Mouse (Mus musculus) frontal cortex, postnatal 25 days (tissue): Measurements from ENCODE around the gene Fbxo44.
A peak's percentile ranks its signal among the peaks of the same experiment; 100 is the strongest.

Source experiments
- DNase-seq, 2 experiments: peaks; one replicate each; pipeline ENCODE4 v3.0.0; 2022; ENCODE audit warnings: low spot score in 2 of 2

Fbxo44 gene

DNA sequence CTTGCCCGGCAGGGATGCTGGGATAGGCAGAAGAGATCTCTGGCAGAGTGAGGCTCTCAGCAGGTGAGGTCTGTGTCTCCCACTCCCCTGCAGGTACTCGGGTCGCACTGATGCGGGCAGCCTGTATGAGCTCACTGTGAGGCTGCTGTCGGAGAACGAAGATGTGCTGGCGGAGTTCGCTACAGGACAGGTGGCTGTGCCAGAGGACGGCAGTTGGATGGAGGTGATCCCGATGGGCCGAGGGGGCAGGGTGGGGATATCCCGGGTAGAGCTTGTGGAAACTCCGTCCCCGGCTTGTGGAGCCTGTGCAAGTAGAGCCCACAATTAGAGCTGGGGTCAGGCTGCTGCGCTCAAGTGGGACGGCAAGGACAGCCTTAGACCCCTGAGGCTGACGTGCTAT is 5.3 kb upstream of the Fbxo44 start:
- no peak for DNase-seq

GRCm38 (mm10) chr4:148164461-148164860 is 4.2 kb upstream of the Fbxo44 start:
- no peak for DNase-seq

GRCm38 (mm10) chr4:148164002-148164439 is 3.7 kb upstream of the Fbxo44 start:
- DNase-seq, result peak; percentile 55 to 66

GRCm38 (mm10) chr4:148159544-148160435 is 492 bp downstream of the Fbxo44 start:
- peak; percentile 96 to 98 for DNase-seq

DNA sequence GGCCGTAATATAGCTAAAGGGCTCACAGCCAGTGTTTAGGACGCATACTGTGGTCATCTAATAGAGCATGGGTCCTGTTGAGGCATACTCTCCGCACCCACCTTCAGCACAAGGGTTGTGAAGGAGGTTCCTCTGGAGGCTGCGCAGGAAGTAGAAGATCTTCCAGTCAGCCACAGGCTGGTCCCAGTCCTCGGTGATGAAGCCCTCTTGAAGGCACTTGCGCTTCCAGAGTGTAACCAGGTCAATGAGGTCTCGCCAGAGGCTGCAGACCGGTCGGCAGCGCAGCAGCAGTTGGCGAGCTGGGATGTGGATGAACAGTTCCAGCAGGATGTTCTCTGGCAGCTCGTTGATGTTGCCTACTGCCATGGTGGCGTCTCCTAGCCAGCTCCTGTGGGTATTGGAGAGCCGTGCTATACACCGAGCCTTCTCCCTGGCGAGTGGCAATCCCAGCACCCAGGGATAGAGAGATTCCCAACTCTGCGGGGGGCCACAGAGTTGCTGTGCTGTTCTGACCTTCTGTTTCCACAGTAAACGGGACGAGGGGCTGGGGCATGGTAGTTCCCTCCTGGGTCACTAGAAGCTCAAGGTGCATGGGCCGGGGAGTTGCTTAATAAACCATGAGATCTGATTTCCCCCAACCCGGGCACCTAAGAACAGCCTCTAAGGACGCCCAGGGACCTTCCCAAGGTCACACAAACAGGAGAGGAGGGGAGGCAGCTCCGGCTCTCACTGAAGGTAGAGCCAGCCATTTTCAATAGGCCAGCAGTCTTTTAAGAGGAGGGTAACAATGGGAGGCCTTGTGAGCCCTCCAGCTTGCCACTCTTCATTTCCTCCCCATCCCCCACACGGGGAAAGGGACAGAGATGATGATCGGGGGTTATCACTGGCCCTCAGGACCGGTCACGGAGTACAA is 1.6 kb downstream of the Fbxo44 start:
- no peak for DNase-seq

GRCm38 (mm10) chr4:148154982-148155381 is 5.3 kb downstream of the Fbxo44 start:
- DNase-seq, result no peak

- no peak for DNase-seq
These were observed 6.3 kb downstream of the Fbxo44 start for GRCm38 (mm10) chr4:148154006-148154405.

- no peak for DNase-seq
These were observed 7.7 kb downstream of the Fbxo44 start for GRCm38 (mm10) chr4:148152547-148152946.

DNA sequence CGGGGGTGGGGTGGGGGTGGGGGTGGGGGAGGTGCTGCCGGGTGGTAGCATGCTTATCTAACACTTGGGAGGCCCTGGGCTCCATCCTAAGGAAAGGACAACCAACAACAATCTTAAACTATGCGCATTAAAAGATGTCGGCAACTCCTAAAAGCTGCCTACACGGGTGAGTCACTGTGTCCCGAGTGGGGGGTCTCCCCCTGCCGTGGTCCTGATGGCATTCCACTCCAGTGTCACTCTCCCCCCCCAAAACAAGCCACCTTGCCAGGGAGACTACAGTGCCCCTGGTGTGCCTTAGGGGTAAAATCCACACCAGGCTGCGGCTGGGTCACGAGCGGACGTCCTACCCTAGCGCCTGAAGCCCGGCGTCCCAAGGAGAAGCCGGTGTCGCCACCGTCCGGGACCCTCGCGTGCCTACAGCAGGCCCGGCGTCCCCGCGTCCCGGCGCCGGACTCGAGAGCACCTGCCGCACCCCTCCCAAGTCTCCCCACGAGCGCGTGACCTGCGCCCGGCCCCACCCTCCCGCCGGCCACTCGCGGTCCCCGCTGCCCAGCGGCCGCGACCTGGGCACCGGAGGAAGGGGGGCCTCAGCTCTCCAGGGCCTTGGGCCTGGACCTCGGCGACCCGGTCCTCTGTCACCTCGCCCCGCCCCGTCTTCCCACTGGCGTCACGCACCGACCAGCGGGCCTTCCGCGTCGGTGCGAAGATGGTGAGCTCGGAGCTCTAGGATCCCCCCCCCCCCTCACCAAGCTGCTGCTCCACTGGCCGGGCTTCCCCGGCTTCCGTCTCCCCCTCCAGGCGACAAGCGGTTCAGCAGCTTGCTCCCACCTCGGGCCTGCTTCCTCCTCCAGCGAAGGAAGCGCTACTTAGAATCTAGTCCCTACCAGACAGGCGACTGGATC is 8.8 kb downstream of the Fbxo44 start, which contains the start of gene Fbxo6:
TSS of gene Fbxo6 (minus strand) at position 874 of the 902 bp plus-strand sequence.
- peak; percentile 56 to 72 for DNase-seq

- no peak for DNase-seq
These were observed 9.4 kb downstream of the Fbxo44 start for GRCm38 (mm10) chr4:148150953-148151266.

DNA sequence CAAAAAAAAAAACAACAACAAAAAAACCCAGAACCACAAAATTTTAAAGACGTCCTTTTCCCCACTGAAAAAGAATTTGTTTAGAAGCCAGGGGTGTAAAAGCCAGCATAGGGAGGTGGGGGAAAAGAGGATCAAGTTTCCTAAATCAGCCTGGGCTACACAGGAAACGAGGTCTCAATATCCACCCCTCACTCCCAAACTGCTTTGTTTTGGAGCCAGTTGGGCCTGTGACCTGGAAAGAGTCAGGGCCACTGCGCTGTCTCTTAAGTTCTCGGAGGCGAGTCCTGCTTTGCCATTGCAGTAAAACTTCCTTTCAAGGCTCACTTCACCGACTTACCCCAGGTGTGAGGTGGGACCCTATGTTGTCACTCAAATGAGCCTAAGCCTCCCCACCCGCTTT is 10.0 kb downstream of the Fbxo44 start:
- no peak for DNase-seq

GRCm38 (mm10) chr4:148149540-148149939 is 10.7 kb downstream of the Fbxo44 start:
- DNase-seq, result no peak

- no peak for DNase-seq
These were observed 12.6 kb downstream of the Fbxo44 start for GRCm38 (mm10) chr4:148147714-148148113.

DNA sequence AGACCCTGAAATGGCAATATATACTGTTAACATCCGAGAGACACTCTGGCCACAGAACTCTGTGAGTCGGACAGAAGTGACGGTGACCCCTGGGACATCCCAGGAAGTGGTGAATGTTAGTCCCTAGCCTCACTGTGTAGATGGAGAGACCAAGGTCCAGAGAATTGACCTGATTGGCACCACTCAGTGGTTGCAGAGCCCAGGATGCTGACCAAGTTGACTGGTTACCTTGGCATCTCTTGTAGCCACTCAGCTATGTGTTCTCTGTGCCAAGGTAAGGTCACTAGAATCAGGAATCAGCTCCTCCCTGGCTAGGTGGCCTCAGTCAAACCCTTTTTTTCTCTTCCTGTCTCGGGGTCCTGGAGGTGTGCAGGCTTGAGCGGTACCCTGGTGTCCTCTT is 16.6 kb downstream of the Fbxo44 start:
- DNase-seq, result no peak

DNA sequence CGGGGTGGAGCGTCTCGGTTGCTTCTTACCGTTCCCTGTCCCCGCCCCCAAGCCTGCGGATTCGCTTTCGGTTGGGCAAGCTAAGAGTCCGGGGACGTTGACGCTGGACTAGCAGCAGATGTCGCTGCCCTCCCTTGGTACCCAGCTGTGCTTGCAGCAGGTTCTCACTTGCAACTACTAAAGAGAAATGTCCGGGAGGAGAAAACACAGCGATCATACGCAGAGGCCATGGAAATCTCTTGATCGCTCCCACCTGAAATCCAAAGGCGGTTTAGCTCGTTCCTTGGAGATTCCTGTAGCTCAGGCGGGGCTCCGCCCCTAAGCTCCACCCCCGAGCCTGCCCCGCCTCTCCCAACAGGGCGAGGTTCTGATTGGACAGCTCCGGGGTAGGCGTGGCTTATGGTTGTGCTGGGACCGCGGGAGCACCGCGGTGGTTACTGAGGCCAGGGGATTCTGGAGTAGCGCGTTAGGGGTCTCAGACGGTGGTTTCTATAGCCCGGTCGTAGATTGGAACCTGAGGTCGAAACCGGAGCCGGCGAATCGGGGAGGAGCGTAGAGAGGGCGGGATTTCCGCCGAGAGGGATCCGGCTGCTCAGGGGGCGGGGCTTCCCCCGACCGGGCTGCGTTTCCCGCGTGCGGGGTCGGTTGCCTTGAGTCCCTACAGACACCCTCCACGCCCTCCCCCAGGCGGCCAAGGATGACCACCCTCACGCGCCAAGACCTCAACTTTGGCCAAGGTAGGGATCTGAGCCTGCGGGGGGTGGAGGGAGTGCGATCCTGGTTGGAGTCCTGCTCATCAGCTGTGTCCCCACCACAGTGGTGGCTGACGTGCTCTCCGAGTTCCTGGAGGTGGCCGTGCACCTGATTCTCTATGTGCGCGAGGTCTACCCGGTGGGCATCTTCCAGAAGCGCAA is 19.9 kb downstream of the Fbxo44 start:
- DNase-seq, result peak; percentile 91

GRCm38 (mm10) chr4:148139767-148140097 is 20.6 kb downstream of the Fbxo44 start:
- no peak for DNase-seq

- DNase-seq, result no peak
These were observed 22.8 kb downstream of the Fbxo44 start for GRCm38 (mm10) chr4:148137503-148137902.

- DNase-seq, result no peak
These were observed 25.3 kb downstream of the Fbxo44 start for GRCm38 (mm10) chr4:148134988-148135387.

GRCm38 (mm10) chr4:148131497-148132081 is 28.7 kb downstream of the Fbxo44 start:
- no peak for DNase-seq
